Mouse (Mus musculus): ENCODE data around the gene Olfr514.
"Not testable (repeated sequence)": the region's sequence is repeated elsewhere in the genome, so short reads cannot be mapped to it uniquely, and the experiment has no call there.

Gene Olfr514

GRCm38 (mm10) chr7:108825897-108826296, at the start of gene Olfr514:
Gene Olfr514, minus strand, starts transcription at chr7:108825997.
- no peak for DNase-seq (ENCODE audit: low spot score in 2 of 2)

- no peak for DNase-seq (ENCODE audit: low spot score in 2 of 2)
These were observed 46.5 kb upstream of the Olfr514 start, which contains the start of gene Olfr517 for GRCm38 (mm10) chr7:108872279-108872678. Gene Olfr517, minus strand, starts transcription at chr7:108872379.

GRCm38 (mm10) chr7:108850429-108850828, 24.6 kb upstream of the Olfr514 start, which contains the start of gene Olfr516:
Gene Olfr516, minus strand, starts transcription at chr7:108850529.
- DNase-seq (ENCODE audit: low spot score in 2 of 2): no peak

GRCm38 (mm10) chr7:108814593-108815215, 11.1 kb downstream of the Olfr514 start:
- not testable (repeated sequence) for DNase-seq (ENCODE audit: low spot score in 2 of 2)

GRCm38 (mm10) chr7:108797205-108797933, 28.4 kb downstream of the Olfr514 start:
- no peak for DNase-seq (ENCODE audit: low spot score in 2 of 2)
